Mouse (Mus musculus) lung, embryonic 14.5 days (tissue): ENCODE data around the gene Ddx17. TPM values are rescaled to one million over a fixed set of nuclear protein-coding genes. Genes with fewer than 3 reads are reported as not detected.

Source experiments
- ATAC-seq: fragments of 200-750 bp; cut with Nextera tagmentation; 2 replicates; pipeline ENCODE4 v1.8.0; 2017; ENCODE audit warnings: mild to moderate bottlenecking, moderate TSS enrichment, moderate library complexity; ENCODE audit not compliant: insufficient read depth
- DNase-seq: peaks from one replicate; pipeline ENCODE4 v3.0.0-alpha.2; 2015
- H3K27ac ChIP-seq: fragments of 300-500 bp; sonication (generic); 2 replicates; pipeline ENCODE4 v1.5.1; 2014; ENCODE audit warnings: low read depth, mild to moderate bottlenecking, moderate library complexity
- H3K27me3 ChIP-seq: fragments of 300-500 bp; sonication (generic); 2 replicates; pipeline ENCODE4 v1.6.1; 2014; ENCODE audit warnings: low read length, control low read depth; ENCODE audit not compliant: insufficient read depth
- H3K36me3 ChIP-seq: fragments of 300-500 bp; sonication (generic); 2 replicates; pipeline ENCODE4 v1.6.1; 2014; ENCODE audit warnings: control low read depth; ENCODE audit not compliant: insufficient read depth
- H3K4me1 ChIP-seq: fragments of 300-500 bp; sonication (generic); 2 replicates; pipeline ENCODE4 v1.6.1; 2014; ENCODE audit warnings: antibody characterized with exemption, control low read depth; ENCODE audit not compliant: insufficient read depth
- H3K4me2 ChIP-seq: fragments of 300-500 bp; sonication (generic); 2 replicates; pipeline ENCODE4 v1.6.1; 2014; ENCODE audit warnings: mild to moderate bottlenecking
- H3K4me3 ChIP-seq: fragments of 300-500 bp; sonication (generic); 2 replicates; pipeline ENCODE4 v1.5.1; 2014; ENCODE audit warnings: low read depth, low read length
- H3K9ac ChIP-seq: fragments of 300-500 bp; sonication (generic); 2 replicates; pipeline ENCODE4 v1.6.1; 2014
- H3K9me3 ChIP-seq: fragments of 300-500 bp; sonication (generic); 2 replicates; pipeline ENCODE4 v1.6.1; 2016; ENCODE audit warnings: low read depth, low read length, control low read depth
- CTCF ChIP-seq: IDR thresholded peaks from 2 replicates; pipeline ENCODE4 v1.5.1; 2016; ENCODE audit warnings: antibody characterized with exemption, low read depth
- WGBS: fragments of 180-500 bp; shearing (Covaris S2); extraction: QIAGEN DNeasy Blood & Tissue Kit; methylation state at CpG from one replicate; pipeline ENCODE4 v1.1.7; 2014; 5-methylcytosine and 5-hydroxymethylcytosine counted together
- polyA plus RNA-seq: library from polyadenylated mRNA; unstranded; fragments of >200 nt; fragmentation: Nextera tagmentation; extraction: Ambion mirVana; gene quantifications from 2 replicates; pipeline ENCODE4 v1.2.1, GENCODE M21; 2014

Gene Ddx17
- 78.9 and 83.8 TPM in 2 replicates for polyA plus RNA-seq

- H3K9me3 ChIP-seq, result no peaks in the 10 kb centered on the region; the same call in 1 of the 2 replicates
- H3K27ac ChIP-seq, result peak within 1 kb of the TSS; percentile 98
- peak within 1 kb of the TSS; percentile 66 for H3K4me2 ChIP-seq
- no peak for TF ChIP-seq CTCF
- peak; percentile 99 for DNase-seq
- peak within 1 kb of the TSS; percentile 99 for H3K9ac ChIP-seq
- H3K4me1 ChIP-seq, result peaks cover 15% of the 10 kb centered on the region; the same call in 1 of the 2 replicates
- H3K4me3 ChIP-seq, result peak within 1 kb of the TSS; percentile 96
- 1% methylated on average over 84 of the region's 84 CpGs for WGBS
- ATAC-seq, result peak; percentile 95
- peaks cover 32% of the 10 kb centered on the region for H3K36me3 ChIP-seq
- peaks cover 3% of the 10 kb centered on the region; the same call in 1 of the 2 replicates for H3K27me3 ChIP-seq
These were observed at the start of gene Ddx17 for GRCm38 (mm10) chr15:79546410-79547288. Gene Ddx17, minus strand, starts transcription at chr15:79546741.

GRCm38 (mm10) chr15:79581581-79581980, 35.0 kb upstream of the Ddx17 start:
- Histone ChIP-seq H3K4me1 (no peaks in the 10 kb centered on the region), H3K27me3 (no peaks in the 10 kb centered on the region), H3K9me3 (no peaks in the 10 kb centered on the region), H3K27ac (no peak overlapping the region), H3K4me3 (no peak overlapping the region), H3K36me3 (no peaks in the 10 kb centered on the region), H3K4me2 (no peak overlapping the region), H3K9ac (no peak overlapping the region)
- 59% methylated on average over 1 of the region's 1 CpGs for WGBS
- no peak for DNase-seq
- no peak for ATAC-seq
- TF ChIP-seq CTCF, result no peak

GRCm38 (mm10) chr15:79577671-79578426, 31.3 kb upstream of the Ddx17 start:
- H3K9ac ChIP-seq, result no peak overlapping the region
- H3K4me3 ChIP-seq, result no peak overlapping the region
- H3K27me3 ChIP-seq, result no peaks in the 10 kb centered on the region
- H3K9me3 ChIP-seq, result no peaks in the 10 kb centered on the region
- ATAC-seq, result no peak
- H3K4me2 ChIP-seq, result no peak overlapping the region
- TF ChIP-seq CTCF, result no peak
- no peaks in the 10 kb centered on the region for H3K4me1 ChIP-seq
- no peaks in the 10 kb centered on the region for H3K36me3 ChIP-seq
- DNase-seq, result no peak
- 46% methylated on average over 6 of the region's 6 CpGs for WGBS
- H3K27ac ChIP-seq, result no peak overlapping the region

- 87% methylated on average over 2 of the region's 2 CpGs for WGBS
- no peak for ATAC-seq
These were observed 30.4 kb upstream of the Ddx17 start for GRCm38 (mm10) chr15:79576947-79577346.

GRCm38 (mm10) chr15:79575543-79576222, 29.1 kb upstream of the Ddx17 start:
- no peak for TF ChIP-seq CTCF
- no peak overlapping the region for H3K27ac ChIP-seq
- no peak overlapping the region for H3K9ac ChIP-seq
- H3K4me2 ChIP-seq, result no peak overlapping the region
- no peak overlapping the region for H3K4me3 ChIP-seq
- DNase-seq (no peak), ATAC-seq (no peak)
- H3K36me3 ChIP-seq, result no peaks in the 10 kb centered on the region
- no peaks in the 10 kb centered on the region for H3K4me1 ChIP-seq
- no peaks in the 10 kb centered on the region for H3K27me3 ChIP-seq
- H3K9me3 ChIP-seq, result no peaks in the 10 kb centered on the region
- 49% methylated on average over 1 of the region's 1 CpGs for WGBS

More at GRCm38 (mm10) chr15:79576947-79577346, 30.4 kb upstream of the Ddx17 start:
- H3K36me3 ChIP-seq, result no peaks in the 10 kb centered on the region
- no peaks in the 10 kb centered on the region for H3K9me3 ChIP-seq
- no peak overlapping the region for H3K4me3 ChIP-seq
- H3K9ac ChIP-seq, result no peak overlapping the region
- no peak overlapping the region for H3K27ac ChIP-seq
- TF ChIP-seq CTCF, result no peak
- H3K4me2 ChIP-seq, result no peak overlapping the region
- no peak for DNase-seq
- H3K4me1 ChIP-seq, result no peaks in the 10 kb centered on the region
- H3K27me3 ChIP-seq, result no peaks in the 10 kb centered on the region

GRCm38 (mm10) chr15:79562417-79562816, 15.9 kb upstream of the Ddx17 start:
- no peaks in the 10 kb centered on the region for H3K4me1 ChIP-seq
- ATAC-seq (no peak), DNase-seq (no peak)
- no peaks in the 10 kb centered on the region for H3K9me3 ChIP-seq
- no peak for TF ChIP-seq CTCF
- no peak overlapping the region for H3K4me3 ChIP-seq
- no peak overlapping the region for H3K27ac ChIP-seq
- 70% methylated on average over 9 of the region's 9 CpGs for WGBS
- H3K36me3 ChIP-seq, result no peaks in the 10 kb centered on the region
- no peak overlapping the region for H3K9ac ChIP-seq
- H3K27me3 ChIP-seq, result no peaks in the 10 kb centered on the region
- no peak overlapping the region for H3K4me2 ChIP-seq
